Mouse (Mus musculus) layer of hippocampus, adult 2 months (tissue): ENCODE results near the gene Artn. TPM values are rescaled to one million over a fixed set of nuclear protein-coding genes. Genes with fewer than 3 reads are reported as not detected.
A peak's percentile ranks its signal among the peaks of the same experiment; 100 is the strongest.

Experiments
- DNase-seq, 2 experiments: peaks; one replicate each; pipeline ENCODE4 v3.0.0; 2022; ENCODE audit warnings: low spot score in 2 of 2
- H3K27ac ChIP-seq: fragments of 200-600 bp; 2 replicates; pipeline ENCODE4 v1.8.1; 2022
- H3K4me3 ChIP-seq: fragments of 200-600 bp; 2 replicates; pipeline ENCODE4 v1.8.1; 2022; ENCODE audit warnings: mild to moderate bottlenecking
- CTCF ChIP-seq: fragments of 200-600 bp; conservative IDR thresholded peaks from 2 replicates; pipeline ENCODE4 v1.8.1; 2022; ENCODE audit warnings: antibody characterized with exemption, mild to moderate bottlenecking, moderate library complexity
- total RNA-seq, 2 experiments: library from RNA; stranded (reverse); gene quantifications; 2 replicates each; pipeline ENCODE4 v1.2.3; 2021

The Artn gene
- total RNA-seq, 2 experiments from 2014 or later, result 1.8 to 1.9 TPM

GRCm38 (mm10) chr4:117936964-117937363, 7.4 kb upstream of the Artn start:
- Histone ChIP-seq H3K27ac (no peak overlapping the region), H3K4me3 (no peak overlapping the region)
- TF ChIP-seq CTCF, result peak; percentile 14; the same call in 1 of the 2 replicates
- DNase-seq, result no peak

DNA sequence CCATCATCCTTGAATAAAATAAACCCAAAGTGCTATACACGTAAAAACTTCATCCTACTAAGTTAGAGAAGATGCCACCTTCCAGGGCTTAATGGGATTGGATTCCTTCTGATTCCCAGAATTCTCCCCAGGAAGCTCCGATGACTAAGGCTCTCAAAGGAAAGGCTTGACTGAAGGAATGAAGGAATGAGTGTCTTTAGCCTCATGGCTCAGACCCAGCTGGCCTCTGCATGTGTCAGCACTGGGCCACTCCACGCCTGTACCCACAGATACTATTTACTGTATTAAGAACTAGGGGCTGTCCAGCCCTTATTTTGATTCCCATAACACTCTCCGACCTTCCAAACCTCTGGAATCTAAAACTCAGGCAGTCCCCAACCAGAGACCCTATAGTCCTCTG, 4.5 kb upstream of the Artn start:
- TF ChIP-seq CTCF, result no peak
- Histone ChIP-seq H3K27ac (no peak overlapping the region), H3K4me3 (no peak overlapping the region)
- DNase-seq, result no peak

DNA sequence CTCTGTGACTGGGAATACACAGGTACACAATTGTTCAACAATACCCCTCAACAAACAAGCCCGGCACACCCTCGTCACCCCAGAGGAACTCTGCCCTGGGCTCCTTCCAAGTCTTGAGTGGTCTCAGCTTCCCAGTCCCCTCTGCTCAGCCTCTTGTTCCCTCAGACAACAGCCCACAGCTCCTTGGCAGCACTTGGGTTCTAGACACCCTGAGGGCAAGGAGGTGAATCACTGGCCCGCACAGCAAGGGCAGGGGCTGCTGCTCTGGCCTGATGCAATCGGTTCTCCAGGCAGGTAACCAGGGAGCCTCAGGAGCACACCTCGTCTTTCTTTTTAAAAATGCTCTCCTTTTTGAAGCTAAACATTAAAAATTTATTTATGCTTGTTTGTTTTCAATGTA, 3.7 kb upstream of the Artn start:
- Histone ChIP-seq H3K4me3 (no peak overlapping the region), H3K27ac (no peak overlapping the region)
- no peak for DNase-seq
- TF ChIP-seq CTCF, result no peak

- no peak for DNase-seq
- no peak overlapping the region for H3K27ac ChIP-seq
- no peak overlapping the region for H3K4me3 ChIP-seq
- TF ChIP-seq CTCF, result peak; percentile 70
Observed at GRCm38 (mm10) chr4:117928699-117929241, 793 bp downstream of the Artn start.

GRCm38 (mm10) chr4:117928234-117928633, 1.3 kb downstream of the Artn start:
- DNase-seq, result no peak
- Histone ChIP-seq H3K27ac (no peak overlapping the region), H3K4me3 (no peak overlapping the region)
- peak; percentile 79 for TF ChIP-seq CTCF

DNA sequence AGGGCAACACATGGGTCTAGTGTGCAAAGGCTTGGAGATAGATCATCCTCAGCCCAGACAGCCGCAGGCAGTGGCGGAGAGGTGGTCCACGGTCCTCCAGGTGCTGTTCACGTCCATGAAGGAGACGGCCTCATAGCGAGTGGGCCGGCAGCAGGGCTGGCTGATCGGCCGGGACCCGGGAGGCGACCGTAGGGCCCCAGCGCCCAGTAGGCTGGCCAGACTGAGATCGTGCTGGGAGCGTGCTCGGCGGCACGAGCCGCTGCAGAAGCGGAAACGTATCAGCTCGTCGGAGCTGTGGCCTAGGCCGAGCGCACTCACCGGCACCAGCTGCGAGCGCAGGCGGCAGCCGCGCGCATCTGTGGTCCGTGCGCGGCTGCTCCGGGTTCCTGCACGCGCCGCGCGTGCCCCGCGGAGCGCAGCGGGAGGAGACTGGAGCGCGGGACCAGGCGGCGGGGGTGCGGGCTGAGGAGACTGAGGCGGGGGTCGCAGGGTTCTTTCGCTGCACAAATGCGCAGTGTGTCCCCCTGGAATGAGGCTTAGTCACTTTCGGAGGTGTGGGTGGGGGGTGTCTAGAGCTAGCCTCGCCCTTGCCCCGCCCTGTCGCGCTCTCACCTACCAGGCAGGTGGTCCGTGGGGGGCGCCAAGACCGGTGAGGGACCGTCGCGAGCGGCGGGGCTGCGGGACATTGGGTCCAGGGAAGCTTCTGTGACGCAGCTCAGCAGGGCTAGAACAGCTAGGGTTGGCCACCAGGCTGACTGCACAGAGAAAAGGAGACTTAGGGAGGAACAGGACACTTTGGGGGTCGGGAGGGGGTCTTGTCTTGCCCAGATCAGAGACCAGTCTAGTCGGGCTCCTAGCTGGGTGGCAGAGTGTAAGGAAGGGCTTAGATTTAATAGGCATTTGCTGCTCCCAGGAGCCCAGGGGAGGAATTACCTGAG, 2.7 kb downstream of the Artn start:
- H3K27ac ChIP-seq, result peak overlapping the region; percentile 86

GRCm38 (mm10) chr4:117924916-117925315, 4.6 kb downstream of the Artn start:
- no peak for TF ChIP-seq CTCF
- no peak for DNase-seq
- no peak overlapping the region for H3K4me3 ChIP-seq
- no peak overlapping the region for H3K27ac ChIP-seq

More for the DNA sequence above, 2.7 kb downstream of the Artn start:
- H3K4me3 ChIP-seq, result peak overlapping the region; percentile 68
- DNase-seq, result peak in 1 of 2 experiments; percentile 57
- no peak; the same call in 1 of the 2 replicates for TF ChIP-seq CTCF

- H3K27ac ChIP-seq, result no peak overlapping the region
- no peak for TF ChIP-seq CTCF
- no peak overlapping the region for H3K4me3 ChIP-seq
- DNase-seq, result no peak
Observed at GRCm38 (mm10) chr4:117923450-117923849, 6.1 kb downstream of the Artn start.

- Histone ChIP-seq H3K4me3 (no peak overlapping the region), H3K27ac (no peak overlapping the region)
- TF ChIP-seq CTCF, result no peak
- no peak for DNase-seq
Observed at GRCm38 (mm10) chr4:117921358-117921757, 8.2 kb downstream of the Artn start.

GRCm38 (mm10) chr4:117918762-117919161, 10.8 kb downstream of the Artn start:
- no peak for DNase-seq
- no peak overlapping the region for H3K4me3 ChIP-seq
- TF ChIP-seq CTCF, result no peak
- no peak overlapping the region for H3K27ac ChIP-seq

GRCm38 (mm10) chr4:117918261-117918660, 11.3 kb downstream of the Artn start:
- H3K4me3 ChIP-seq, result no peak overlapping the region
- DNase-seq, result no peak
- TF ChIP-seq CTCF, result no peak

GRCm38 (mm10) chr4:117917847-117918246, 11.7 kb downstream of the Artn start:
- H3K4me3 ChIP-seq, result no peak overlapping the region
- DNase-seq, result no peak
- no peak for TF ChIP-seq CTCF
- no peak overlapping the region for H3K27ac ChIP-seq

More at GRCm38 (mm10) chr4:117918261-117918660, 11.3 kb downstream of the Artn start:
- H3K27ac ChIP-seq, result no peak overlapping the region

- no peak for TF ChIP-seq CTCF
- no peak overlapping the region for H3K27ac ChIP-seq
- no peak overlapping the region for H3K4me3 ChIP-seq
- no peak for DNase-seq
Observed at GRCm38 (mm10) chr4:117917402-117917801, 12.2 kb downstream of the Artn start.
